Mouse (Mus musculus) forebrain, embryonic 14.5 days (tissue): ENCODE measurements at regions not wholly inside any gene's neighbourhood (a gene's known extent, or its start where the extent isn't known, plus 50 kb on each side); places are given as distances from the start of the nearest gene placed in this dataset.
"Not testable (repeated sequence)": the region's sequence is repeated elsewhere in the genome, so short reads cannot be mapped to it uniquely, and the experiment has no call there.

Experiments used
- ATAC-seq: fragments of 200-750 bp; cut with Nextera tagmentation; 2 replicates; pipeline ENCODE4 v1.8.0; 2017; ENCODE audit warnings: mild to moderate bottlenecking, moderate library complexity
- DNase-seq: peaks from one replicate; pipeline ENCODE4 v3.0.0-alpha.2; 2015; ENCODE audit warnings: low spot score
- H3K27ac ChIP-seq: fragments of 300-500 bp; sonication (generic); 2 replicates; pipeline ENCODE4 v1.5.1; 2014; ENCODE audit warnings: low read depth, mild to moderate bottlenecking, control low read depth, low read length, moderate library complexity
- H3K27me3 ChIP-seq: fragments of 300-500 bp; sonication (generic); replicated peaks from 2 replicates; pipeline ENCODE4 v1.6.1; 2014; ENCODE audit warnings: low read length, control low read depth, mixed read lengths; ENCODE audit not compliant: control insufficient read depth, insufficient read depth
- H3K36me3 ChIP-seq: fragments of 300-500 bp; sonication (generic); 2 replicates; pipeline ENCODE4 v1.6.1; 2014; ENCODE audit warnings: low read length, control low read depth; ENCODE audit not compliant: control insufficient read depth, insufficient read depth
- H3K4me1 ChIP-seq: fragments of 300-500 bp; sonication (generic); 2 replicates; pipeline ENCODE4 v1.6.1; 2014; ENCODE audit warnings: antibody characterized with exemption, low read length, control low read depth; ENCODE audit not compliant: control insufficient read depth, insufficient read depth
- H3K4me2 ChIP-seq: fragments of 300-500 bp; sonication (generic); 2 replicates; pipeline ENCODE4 v1.6.1; 2014; ENCODE audit warnings: mild to moderate bottlenecking, control low read depth, low read length
- H3K4me3 ChIP-seq: fragments of 300-500 bp; sonication (generic); 2 replicates; pipeline ENCODE4 v1.5.1; 2014; ENCODE audit warnings: low read depth, low read length, control low read depth
- H3K9ac ChIP-seq: fragments of 300-500 bp; sonication (generic); 2 replicates; pipeline ENCODE4 v1.6.1; 2014; ENCODE audit warnings: mild to moderate bottlenecking, low read length, control low read depth, moderate library complexity
- H3K9me3 ChIP-seq: fragments of 300-500 bp; sonication (generic); replicated peaks from 2 replicates; pipeline ENCODE4 v1.6.1; 2016; ENCODE audit warnings: low read length, control low read depth, mixed read lengths; ENCODE audit not compliant: control insufficient read depth
- WGBS: fragments of 180-500 bp; shearing (Covaris S2); extraction: QIAGEN DNeasy Blood & Tissue Kit; methylation state at CpG from one replicate; pipeline ENCODE4 v1.1.7; 2014; 5-methylcytosine and 5-hydroxymethylcytosine counted together

- WGBS, result 59% methylated on average over 12 of the region's 12 CpGs
- ATAC-seq, H3K9ac ChIP-seq, H3K36me3 ChIP-seq, DNase-seq, H3K27me3 ChIP-seq, H3K4me2 ChIP-seq, H3K4me1 ChIP-seq, H3K27ac ChIP-seq, H3K9me3 ChIP-seq, H3K4me3 ChIP-seq: not testable (repeated sequence)
These were observed 197.9 kb downstream of the Samd9l start for GRCm38 (mm10) chr6:3201507-3201906.

- DNase-seq (no peak), ATAC-seq (no peak)
- no peak overlapping the region for H3K27ac ChIP-seq
- H3K4me2 ChIP-seq, result no peak overlapping the region
- no peak overlapping the region for H3K4me3 ChIP-seq
- no peak overlapping the region for H3K9ac ChIP-seq
- no peaks in the 10 kb centered on the region for H3K4me1 ChIP-seq
- H3K27me3 ChIP-seq, result no peaks in the 10 kb centered on the region
- no peaks in the 10 kb centered on the region; the same call in 1 of the 2 replicates for H3K9me3 ChIP-seq
- 74% methylated on average over 28 of the region's 33 CpGs for WGBS
- H3K36me3 ChIP-seq, result no peaks in the 10 kb centered on the region
These were observed 198.3 kb downstream of the Samd9l start for GRCm38 (mm10) chr6:3201107-3201506.

- not testable (repeated sequence) for H3K4me3 ChIP-seq, H3K27ac ChIP-seq, H3K9me3 ChIP-seq, H3K9ac ChIP-seq, ATAC-seq, H3K36me3 ChIP-seq, H3K4me1 ChIP-seq, H3K27me3 ChIP-seq, H3K4me2 ChIP-seq
- DNase-seq, result peak; percentile 18
- 88% methylated on average over 18 of the region's 18 CpGs for WGBS
These were observed 198.8 kb downstream of the Samd9l start for GRCm38 (mm10) chr6:3200586-3200985.

- H3K4me1 ChIP-seq, H3K27me3 ChIP-seq, H3K36me3 ChIP-seq, H3K27ac ChIP-seq, DNase-seq, H3K4me2 ChIP-seq, ATAC-seq, H3K9ac ChIP-seq, H3K4me3 ChIP-seq, H3K9me3 ChIP-seq: not testable (repeated sequence)
- WGBS, result 78% methylated on average over 1 of the region's 1 CpGs
These were observed 206.9 kb downstream of the Samd9l start for GRCm38 (mm10) chr6:3192424-3192820.

GRCm38 (mm10) chr6:3191695-3192423 is 207.5 kb downstream of the Samd9l start:
- H3K4me2 ChIP-seq, H3K36me3 ChIP-seq, DNase-seq, H3K27me3 ChIP-seq, H3K9ac ChIP-seq, H3K4me3 ChIP-seq, H3K9me3 ChIP-seq, ATAC-seq, H3K4me1 ChIP-seq, H3K27ac ChIP-seq: not testable (repeated sequence)
- WGBS, result 86% methylated on average over 5 of the region's 6 CpGs

GRCm38 (mm10) chr6:3183819-3184199 is 215.6 kb downstream of the Samd9l start:
- Histone ChIP-seq H3K9me3 (peaks cover 27% of the 10 kb centered on the region), H3K4me3 (no peak overlapping the region), H3K4me1 (no peaks in the 10 kb centered on the region), H3K36me3 (no peaks in the 10 kb centered on the region), H3K27me3 (no peaks in the 10 kb centered on the region), H3K9ac (no peak overlapping the region), H3K4me2 (no peak overlapping the region), H3K27ac (no peak overlapping the region)
- ATAC-seq (no peak), DNase-seq (peak; percentile 24)
- 41% methylated on average over 5 of the region's 5 CpGs for WGBS

- peak; percentile 9 for DNase-seq
- no peak overlapping the region for H3K27ac ChIP-seq
- no peaks in the 10 kb centered on the region for H3K4me1 ChIP-seq
- H3K27me3 ChIP-seq, result no peaks in the 10 kb centered on the region
- peak overlapping the region; percentile 16 for H3K4me2 ChIP-seq
- WGBS, result 52% methylated on average over 33 of the region's 33 CpGs
- H3K9me3 ChIP-seq, result peaks cover 27% of the 10 kb centered on the region
- ATAC-seq, result peak; percentile 77
- peak overlapping the region; percentile 1; the same call in 1 of the 2 replicates for H3K4me3 ChIP-seq
- H3K9ac ChIP-seq, result no peak overlapping the region
- H3K36me3 ChIP-seq, result no peaks in the 10 kb centered on the region
These were observed 216.2 kb downstream of the Samd9l start for GRCm38 (mm10) chr6:3182889-3183818.

GRCm38 (mm10) chr6:3182424-3182841 is 216.9 kb downstream of the Samd9l start:
- not testable (repeated sequence) for H3K4me1 ChIP-seq, H3K36me3 ChIP-seq, H3K27ac ChIP-seq, H3K27me3 ChIP-seq, H3K9ac ChIP-seq
- WGBS, result 39% methylated on average over 17 of the region's 17 CpGs
- peak; percentile 0 for DNase-seq
- peak overlapping the region; percentile 16 for H3K4me2 ChIP-seq
- peaks cover 27% of the 10 kb centered on the region for H3K9me3 ChIP-seq
- ATAC-seq, result peak; percentile 33; the same call in 1 of the 2 replicates
- H3K4me3 ChIP-seq, result peak overlapping the region; percentile 1; the same call in 1 of the 2 replicates
